Mouse (Mus musculus) C2C12 (cell line): ENCODE data around the gene H2-M10.6. TPM values are rescaled to one million over a fixed set of nuclear protein-coding genes. Genes with fewer than 3 reads are reported as not detected.
"Not testable (repeated sequence)": the region's sequence is repeated elsewhere in the genome, so short reads cannot be mapped to it uniquely, and the experiment has no call there.

Source experiments
- H3K27me3 ChIP-seq: one replicate; pipeline ENCODE4 v1.6.1; 2011; ENCODE audit not compliant: control insufficient read depth, insufficient read depth, insufficient read length
- H3K36me3 ChIP-seq: one replicate; pipeline ENCODE4 v1.6.1; 2011; ENCODE audit not compliant: control insufficient read depth, insufficient read depth
- H3K4me3 ChIP-seq: one replicate; pipeline ENCODE4 v1.5.1; 2011; ENCODE audit warnings: mild to moderate bottlenecking, control low read depth; ENCODE audit not compliant: poor library complexity, insufficient read depth, severe bottlenecking
- H3K79me2 ChIP-seq: one replicate; pipeline ENCODE4 v1.6.1; 2011; ENCODE audit not compliant: control insufficient read depth, insufficient read depth
- H3K79me3 ChIP-seq: one replicate; pipeline ENCODE4 v1.6.1; 2011; ENCODE audit warnings: low read depth, control low read depth
- H3ac ChIP-seq: one replicate; pipeline ENCODE3; 2011; ENCODE audit warnings: low read depth; ENCODE audit not compliant: control insufficient read depth, insufficient read length
- CEBPB ChIP-seq: IDR thresholded peaks from one replicate; pipeline ENCODE4 v1.6.1; 2011; ENCODE audit warnings: low read depth, mild to moderate bottlenecking, control low read depth, moderate library complexity
- CTCF ChIP-seq: IDR thresholded peaks from one replicate; pipeline ENCODE4 v1.5.1; 2011; ENCODE audit not compliant: control insufficient read depth, insufficient read depth, insufficient read length
- FOSL1 ChIP-seq: IDR thresholded peaks from one replicate; pipeline ENCODE4 v1.8.0; 2011; ENCODE audit warnings: mild to moderate bottlenecking, low read length; ENCODE audit not compliant: poor library complexity, insufficient read depth, severe bottlenecking
- MAX ChIP-seq: IDR thresholded peaks from one replicate; pipeline ENCODE4 v1.6.1; 2011; ENCODE audit warnings: mild to moderate bottlenecking, control low read depth
- MYOD1 ChIP-seq: IDR thresholded peaks from one replicate; pipeline ENCODE4 v1.6.1; 2011; ENCODE audit warnings: low read depth; ENCODE audit not compliant: control insufficient read depth, insufficient read length
- MYOG ChIP-seq: IDR thresholded peaks from one replicate; pipeline ENCODE4 v1.6.1; 2011; ENCODE audit not compliant: control insufficient read depth, insufficient read length; ENCODE audit errors: extremely low read depth
- USF1 ChIP-seq: IDR thresholded peaks from one replicate; pipeline ENCODE4 v1.6.1; 2011; ENCODE audit warnings: low read depth, mild to moderate bottlenecking, control low read depth, moderate library complexity
- polyA plus RNA-seq: library from polyadenylated mRNA; unstranded; fragments of >200 nt; fragmentation: generic; extraction: Trizol; gene quantifications from one replicate; pipeline ENCODE4 v1.2.1, GENCODE M21; 2012; ENCODE audit warnings: missing spikeins

The H2-M10.6 gene
- polyA plus RNA-seq, 1 experiment, result not detected

DNA sequence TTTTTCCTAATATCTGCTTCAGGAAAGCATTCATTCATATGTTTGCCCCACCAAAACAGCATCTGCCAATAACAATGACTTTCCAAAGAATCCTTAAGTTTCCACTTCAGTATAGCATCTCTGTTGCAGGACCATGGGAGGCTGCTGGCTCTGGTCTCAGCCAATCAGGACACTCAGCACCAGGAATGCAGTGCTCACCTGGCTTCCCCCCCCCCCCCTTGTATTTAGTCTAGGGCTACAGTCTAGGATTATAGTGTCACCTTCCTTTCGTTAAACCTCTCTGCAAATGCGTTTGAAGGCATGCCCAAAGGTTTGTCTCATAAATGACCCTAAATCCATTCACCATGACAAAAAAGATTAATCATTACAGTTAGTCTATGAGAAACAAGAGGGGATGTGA is 23.6 kb upstream of the H2-M10.6 start:
- H3K27me3 ChIP-seq, result no peaks in the 10 kb centered on the region
- H3K4me3 ChIP-seq, result no peak overlapping the region
- H3K36me3 ChIP-seq, result no peaks in the 10 kb centered on the region
- no peaks in the 10 kb centered on the region for H3K79me3 ChIP-seq
- no peaks in the 10 kb centered on the region for H3K79me2 ChIP-seq
- no peak overlapping the region for H3ac ChIP-seq
- no peak for TF ChIP-seq USF1
- TF ChIP-seq CEBPB, result no peak
- no peak for TF ChIP-seq MYOD1
- no peak for TF ChIP-seq CTCF
- no peak for TF ChIP-seq MYOG
- TF ChIP-seq MAX, result no peak
- no peak for TF ChIP-seq FOSL1

DNA sequence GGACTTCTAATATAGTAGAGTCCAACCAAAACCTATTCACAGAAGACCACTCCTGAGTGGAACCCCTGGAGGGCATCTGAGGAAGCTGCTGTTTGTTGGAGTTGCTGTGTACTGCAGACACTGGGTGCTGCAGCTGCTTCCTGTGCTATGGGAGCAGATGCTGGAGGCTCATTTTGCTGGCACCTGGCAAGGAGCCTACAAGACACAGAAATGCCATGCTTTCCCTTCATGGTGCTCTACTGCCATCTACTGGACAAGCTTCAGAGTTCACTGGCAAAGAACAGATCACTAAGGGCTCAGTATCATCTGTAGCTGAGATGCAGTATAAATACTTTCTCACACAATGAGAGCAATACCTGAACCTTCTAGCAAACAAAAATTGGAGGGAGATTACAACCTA is 23.2 kb upstream of the H2-M10.6 start:
- not testable (repeated sequence) for H3K4me3 ChIP-seq, H3K27me3 ChIP-seq, H3K79me2 ChIP-seq, H3ac ChIP-seq, H3K79me3 ChIP-seq, H3K36me3 ChIP-seq

GRCm38 (mm10) chr17:36799493-36799892 is 12.5 kb upstream of the H2-M10.6 start:
- H3K79me2 ChIP-seq, result no peaks in the 10 kb centered on the region
- no peak overlapping the region for H3K4me3 ChIP-seq
- no peaks in the 10 kb centered on the region for H3K36me3 ChIP-seq
- TF ChIP-seq USF1 (no peak), FOSL1 (no peak), MAX (no peak)
- no peak overlapping the region for H3ac ChIP-seq
- no peaks in the 10 kb centered on the region for H3K79me3 ChIP-seq
- H3K27me3 ChIP-seq, result no peaks in the 10 kb centered on the region

GRCm38 (mm10) chr17:36799921-36800462 is 12.0 kb upstream of the H2-M10.6 start:
- not testable (repeated sequence) for H3K36me3 ChIP-seq, H3K79me2 ChIP-seq, H3K79me3 ChIP-seq, H3K27me3 ChIP-seq, H3K4me3 ChIP-seq, H3ac ChIP-seq

- H3K79me3 ChIP-seq, result no peaks in the 10 kb centered on the region
- H3ac ChIP-seq, result no peak overlapping the region
- H3K27me3 ChIP-seq, result peaks cover 14% of the 10 kb centered on the region
- H3K36me3 ChIP-seq, result no peaks in the 10 kb centered on the region
- TF ChIP-seq MYOG (no peak), USF1 (no peak), MAX (no peak), CEBPB (no peak), CTCF (no peak), MYOD1 (no peak), FOSL1 (no peak)
- no peaks in the 10 kb centered on the region for H3K79me2 ChIP-seq
- H3K4me3 ChIP-seq, result no peak overlapping the region
Measured at GRCm38 (mm10) chr17:36824005-36824404, 12.0 kb downstream of the H2-M10.6 start.

- Histone ChIP-seq H3K27me3 (peaks cover 14% of the 10 kb centered on the region), H3K4me3 (no peak overlapping the region), H3K79me2 (no peaks in the 10 kb centered on the region), H3ac (no peak overlapping the region), H3K79me3 (no peaks in the 10 kb centered on the region), H3K36me3 (no peaks in the 10 kb centered on the region)
- TF ChIP-seq CTCF, result no peak
- no peak for TF ChIP-seq USF1
- no peak for TF ChIP-seq MYOG
- no peak for TF ChIP-seq CEBPB
- TF ChIP-seq MYOD1, result no peak
- TF ChIP-seq MAX, result no peak
- TF ChIP-seq FOSL1, result no peak
Measured at GRCm38 (mm10) chr17:36825525-36825924, 13.6 kb downstream of the H2-M10.6 start.

DNA sequence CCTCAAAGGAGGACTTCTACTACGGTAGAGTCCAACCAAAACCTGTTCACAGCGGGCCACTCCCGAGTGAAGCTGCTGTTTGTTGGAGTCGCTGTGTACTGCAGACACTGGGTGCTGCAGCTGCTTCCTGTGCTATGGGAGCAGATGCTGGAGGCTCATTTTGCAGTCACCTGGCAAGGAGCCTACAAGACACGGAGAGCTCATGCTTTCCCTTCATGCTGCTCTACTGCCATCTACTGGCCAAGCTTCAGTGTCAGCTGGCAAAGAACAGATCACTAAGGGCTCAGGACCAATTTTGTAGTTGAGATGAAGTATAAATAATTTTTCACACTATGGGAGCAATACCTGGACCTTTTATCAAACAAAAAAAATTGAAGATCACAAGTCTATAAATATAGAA is 14.0 kb downstream of the H2-M10.6 start:
- H3ac ChIP-seq, H3K4me3 ChIP-seq, H3K36me3 ChIP-seq, H3K79me2 ChIP-seq, H3K79me3 ChIP-seq: not testable (repeated sequence)
- peaks cover 14% of the 10 kb centered on the region for H3K27me3 ChIP-seq
- TF ChIP-seq CTCF (peak; percentile 37), MAX (peak; percentile 43)
